Mouse (Mus musculus) heart, embryonic 15.5 days (tissue): ENCODE data around the gene Cdyl. TPM values are rescaled to one million over a fixed set of nuclear protein-coding genes. Genes with fewer than 3 reads are reported as not detected.

Experiments used
- ATAC-seq: fragments of 200-750 bp; cut with Nextera tagmentation; replicated peaks from 2 replicates; pipeline ENCODE4 v1.8.0; 2017; ENCODE audit warnings: low read depth, moderate TSS enrichment; ENCODE audit not compliant: insufficient number of reproducible peaks, insufficient read depth, low FRiP score
- H3K27ac ChIP-seq: fragments of 300-500 bp; sonication (generic); 2 replicates; pipeline ENCODE4 v1.5.1; 2015; ENCODE audit warnings: mild to moderate bottlenecking, inconsistent platforms
- H3K27me3 ChIP-seq: fragments of 300-500 bp; sonication (generic); 2 replicates; pipeline ENCODE4 v1.6.1; 2015; ENCODE audit warnings: inconsistent platforms
- H3K36me3 ChIP-seq: fragments of 300-500 bp; sonication (generic); 2 replicates; pipeline ENCODE4 v1.6.1; 2015; ENCODE audit warnings: mild to moderate bottlenecking, inconsistent platforms
- H3K4me1 ChIP-seq: fragments of 300-500 bp; sonication (generic); replicated peaks from 2 replicates; pipeline ENCODE4 v1.6.1; 2015; ENCODE audit warnings: inconsistent platforms
- H3K4me2 ChIP-seq: fragments of 300-500 bp; sonication (generic); 2 replicates; pipeline ENCODE4 v1.6.1; 2015; ENCODE audit warnings: inconsistent platforms, mild to moderate bottlenecking, moderate library complexity
- H3K4me3 ChIP-seq: fragments of 300-500 bp; sonication (generic); 2 replicates; pipeline ENCODE4 v1.5.1; 2015; ENCODE audit warnings: mild to moderate bottlenecking, inconsistent platforms
- H3K9ac ChIP-seq: fragments of 300-500 bp; sonication (generic); 2 replicates; pipeline ENCODE4 v1.6.1; 2015; ENCODE audit warnings: mild to moderate bottlenecking, inconsistent platforms
- H3K9me3 ChIP-seq: fragments of 300-500 bp; sonication (generic); replicated peaks from 2 replicates; pipeline ENCODE4 v1.6.1; 2016; ENCODE audit warnings: inconsistent platforms
- WGBS: fragments of 180-500 bp; shearing (Covaris S2); methylation state at CpG from one replicate; pipeline ENCODE4 v1.1.7; 2015; ENCODE audit warnings: mixed read lengths; 5-methylcytosine and 5-hydroxymethylcytosine counted together
- polyA plus RNA-seq: library from polyadenylated mRNA; unstranded; fragments of >200 nt; fragmentation: Nextera tagmentation; extraction: Ambion mirVana; gene quantifications from 2 replicates; pipeline ENCODE4 v1.2.1, GENCODE M21; 2015

Gene Cdyl
- polyA plus RNA-seq, 1 experiment from 2014 or later = 10.0 TPM

DNA sequence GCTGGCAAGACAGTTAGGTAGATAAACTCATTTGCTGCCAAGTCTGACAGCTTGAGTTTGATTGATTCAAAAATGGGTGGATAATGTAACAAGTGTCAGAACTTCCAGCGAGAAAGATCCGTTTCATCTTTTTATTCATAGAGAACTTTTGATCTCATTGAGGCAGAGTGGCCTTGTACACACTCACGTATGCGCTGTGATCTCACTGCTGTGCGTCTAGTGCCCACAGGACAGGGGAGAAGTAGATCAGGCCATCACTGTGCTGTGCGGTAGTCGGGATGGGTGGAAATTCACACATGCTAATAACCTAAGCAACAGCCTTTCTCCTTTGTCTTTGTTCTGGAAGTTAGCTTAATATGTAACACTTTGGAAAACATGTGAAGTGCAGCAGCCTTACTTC is 146.5 kb downstream of the Cdyl start:
- H3K4me3 ChIP-seq = no peak overlapping the region
- no peaks in the 10 kb centered on the region for H3K9me3 ChIP-seq
- H3K4me2 ChIP-seq = no peak overlapping the region
- no peak overlapping the region for H3K9ac ChIP-seq
- H3K36me3 ChIP-seq = no peaks in the 10 kb centered on the region
- H3K27me3 ChIP-seq = no peaks in the 10 kb centered on the region
- WGBS = 81% methylated on average over 7 of the region's 7 CpGs
- no peak overlapping the region for H3K27ac ChIP-seq
- peaks cover 44% of the 10 kb centered on the region for H3K4me1 ChIP-seq
- no peak for ATAC-seq

DNA sequence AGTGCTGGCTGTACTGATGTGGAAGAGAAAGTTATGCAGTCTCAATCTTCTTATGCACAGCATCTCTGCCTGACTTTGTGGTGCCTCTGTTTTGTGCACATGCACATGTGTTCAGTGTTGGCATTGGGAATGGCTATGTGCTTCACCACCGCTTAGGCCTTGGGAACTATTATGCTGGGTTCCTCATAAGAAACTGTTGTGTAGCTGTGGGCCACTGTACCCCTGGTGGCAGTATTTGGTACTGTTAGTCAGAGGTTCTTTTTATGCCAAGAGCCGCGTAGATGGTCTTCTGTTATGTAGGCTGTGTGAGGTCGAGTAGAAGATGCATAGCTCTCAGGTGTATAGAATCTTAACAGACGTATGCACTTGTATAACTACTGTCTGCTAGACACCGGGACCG is 147.4 kb downstream of the Cdyl start:
- Histone ChIP-seq H3K9ac (no peak overlapping the region), H3K9me3 (no peaks in the 10 kb centered on the region), H3K27ac (0 out of 2 replicates have a peak overlapping the region, but pooled peaks have one; percentile 46), H3K4me2 (no peak overlapping the region), H3K36me3 (no peaks in the 10 kb centered on the region), H3K4me1 (peaks cover 53% of the 10 kb centered on the region), H3K27me3 (no peaks in the 10 kb centered on the region), H3K4me3 (no peak overlapping the region)
- ATAC-seq = no peak
- 91% methylated on average over 7 of the region's 7 CpGs for WGBS

DNA sequence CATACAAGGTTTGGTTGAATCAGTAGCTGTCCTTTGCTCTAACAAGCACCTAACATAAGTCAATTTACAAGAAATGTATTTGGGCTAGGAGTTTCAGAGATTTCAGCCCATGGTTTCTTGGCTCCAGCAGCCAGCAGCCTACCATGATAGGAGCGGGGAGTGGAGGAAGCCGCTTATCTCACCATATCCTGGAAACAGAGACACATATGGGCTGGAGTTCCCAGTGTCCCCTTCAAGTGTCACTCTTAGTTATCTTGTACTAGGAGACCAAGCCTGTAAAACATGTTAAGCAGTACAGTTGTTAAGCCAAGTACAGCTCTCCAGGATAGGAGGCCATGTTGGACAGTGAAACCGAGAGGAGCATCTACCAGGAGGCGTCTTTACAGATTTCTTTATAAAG is 147.9 kb downstream of the Cdyl start:
- H3K4me3 ChIP-seq = no peak overlapping the region
- 54% methylated on average over 4 of the region's 4 CpGs for WGBS
- no peak for ATAC-seq
- H3K9me3 ChIP-seq = no peaks in the 10 kb centered on the region
- H3K4me1 ChIP-seq = peaks cover 54% of the 10 kb centered on the region
- H3K27ac ChIP-seq = 0 out of 2 replicates have a peak overlapping the region, but pooled peaks have one; percentile 46
- H3K27me3 ChIP-seq = no peaks in the 10 kb centered on the region
- no peak overlapping the region for H3K9ac ChIP-seq
- H3K36me3 ChIP-seq = no peaks in the 10 kb centered on the region
- H3K4me2 ChIP-seq = no peak overlapping the region

DNA sequence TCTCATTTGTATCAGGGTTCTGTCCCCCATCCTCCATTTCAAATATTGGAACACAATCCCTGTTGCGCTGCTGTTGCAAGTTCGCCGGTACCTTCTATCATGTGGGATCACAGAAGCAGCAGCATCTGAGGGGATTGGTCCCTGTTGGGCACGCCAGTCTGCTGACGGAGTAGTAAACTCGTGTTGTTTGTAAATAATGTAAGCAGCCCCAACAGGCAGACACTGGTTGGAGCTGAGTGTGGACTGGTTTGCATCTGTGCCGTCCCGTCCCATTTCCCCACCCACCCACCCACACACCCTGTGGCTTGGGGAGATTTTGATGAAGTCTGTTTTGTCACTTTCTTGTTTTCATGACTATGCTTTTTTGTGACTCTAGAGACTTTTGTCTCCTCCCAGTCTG is 148.3 kb downstream of the Cdyl start:
- ATAC-seq = no peak
- no peak overlapping the region for H3K4me3 ChIP-seq
- H3K4me2 ChIP-seq = no peak overlapping the region
- H3K9ac ChIP-seq = no peak overlapping the region
- H3K36me3 ChIP-seq = no peaks in the 10 kb centered on the region
- H3K9me3 ChIP-seq = no peaks in the 10 kb centered on the region
- no peak overlapping the region for H3K27ac ChIP-seq
- 87% methylated on average over 8 of the region's 8 CpGs for WGBS
- H3K4me1 ChIP-seq = peaks cover 54% of the 10 kb centered on the region
- no peaks in the 10 kb centered on the region for H3K27me3 ChIP-seq

DNA sequence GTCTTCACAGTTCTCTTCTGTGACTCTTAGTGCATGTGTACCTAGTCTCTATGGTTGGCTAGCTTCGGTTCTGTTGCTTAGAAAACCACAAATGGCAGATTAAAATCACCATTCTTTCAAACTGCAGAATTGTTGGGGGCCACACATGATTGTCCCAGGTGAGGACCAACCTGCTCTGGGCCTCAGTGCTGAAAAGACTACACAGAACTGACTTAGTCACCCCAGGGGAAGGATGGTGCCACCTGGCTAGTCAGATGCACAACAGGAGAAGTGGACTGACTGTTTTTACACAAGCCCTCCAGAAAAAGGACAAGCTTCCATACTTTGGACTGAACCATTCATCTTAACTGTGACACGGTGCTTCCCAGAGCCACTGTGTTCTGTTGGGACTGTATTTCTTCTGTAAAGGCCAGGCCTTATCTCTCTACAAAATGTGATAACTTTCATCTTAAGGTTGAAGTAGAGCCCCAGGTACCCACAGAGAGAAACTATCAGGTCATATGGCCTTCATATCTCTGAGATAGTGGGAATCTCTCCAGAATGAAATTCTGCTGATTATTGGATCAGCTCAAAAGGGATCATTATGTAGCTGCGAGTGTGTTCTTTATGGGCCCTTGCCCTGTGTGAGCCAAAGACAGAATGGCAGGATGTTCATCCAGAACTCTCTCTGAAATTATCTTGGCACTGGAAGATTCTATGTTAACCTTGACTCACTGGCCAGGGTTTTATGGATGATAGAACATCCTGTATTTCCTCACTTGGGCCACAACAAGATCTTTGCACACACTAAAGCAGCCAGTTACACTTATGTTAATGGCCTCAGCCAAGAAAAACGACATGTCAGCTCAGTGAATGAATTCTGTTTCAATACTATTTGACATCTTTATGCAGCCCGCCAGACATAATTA is 149.9 kb downstream of the Cdyl start:
- Histone ChIP-seq H3K4me1 (peaks cover 57% of the 10 kb centered on the region), H3K27ac (no peak overlapping the region), H3K36me3 (no peaks in the 10 kb centered on the region), H3K4me3 (no peak overlapping the region), H3K27me3 (no peaks in the 10 kb centered on the region), H3K4me2 (no peak overlapping the region), H3K9ac (no peak overlapping the region), H3K9me3 (no peaks in the 10 kb centered on the region)
- no peak for ATAC-seq
- WGBS = 67% methylated on average over 5 of the region's 5 CpGs

DNA sequence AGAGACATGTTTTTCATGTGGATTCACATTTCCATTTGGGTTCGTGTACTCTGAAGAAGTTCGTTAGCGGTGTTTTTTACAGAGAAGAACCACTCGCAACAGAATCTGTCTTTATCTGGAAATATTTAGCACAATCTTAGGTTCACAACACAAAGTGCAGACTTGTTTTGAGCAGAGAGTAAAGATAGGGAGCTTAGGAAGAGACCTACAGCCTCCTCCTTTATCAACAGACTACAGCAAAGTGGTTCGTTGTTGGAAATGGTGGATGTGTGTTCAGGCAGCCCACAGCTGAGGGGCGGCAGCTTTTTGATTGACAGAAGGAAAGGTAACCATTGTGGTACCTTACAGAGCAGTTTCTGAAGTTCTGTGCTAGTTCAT is 150.5 kb downstream of the Cdyl start:
- WGBS = 70% methylated on average over 6 of the region's 6 CpGs
- no peak for ATAC-seq
- H3K27me3 ChIP-seq = no peaks in the 10 kb centered on the region
- no peak overlapping the region for H3K27ac ChIP-seq
- no peaks in the 10 kb centered on the region for H3K36me3 ChIP-seq
- no peaks in the 10 kb centered on the region for H3K9me3 ChIP-seq
- H3K4me1 ChIP-seq = peaks cover 58% of the 10 kb centered on the region
- H3K4me3 ChIP-seq = no peak overlapping the region
- no peak overlapping the region for H3K4me2 ChIP-seq
- no peak overlapping the region for H3K9ac ChIP-seq

DNA sequence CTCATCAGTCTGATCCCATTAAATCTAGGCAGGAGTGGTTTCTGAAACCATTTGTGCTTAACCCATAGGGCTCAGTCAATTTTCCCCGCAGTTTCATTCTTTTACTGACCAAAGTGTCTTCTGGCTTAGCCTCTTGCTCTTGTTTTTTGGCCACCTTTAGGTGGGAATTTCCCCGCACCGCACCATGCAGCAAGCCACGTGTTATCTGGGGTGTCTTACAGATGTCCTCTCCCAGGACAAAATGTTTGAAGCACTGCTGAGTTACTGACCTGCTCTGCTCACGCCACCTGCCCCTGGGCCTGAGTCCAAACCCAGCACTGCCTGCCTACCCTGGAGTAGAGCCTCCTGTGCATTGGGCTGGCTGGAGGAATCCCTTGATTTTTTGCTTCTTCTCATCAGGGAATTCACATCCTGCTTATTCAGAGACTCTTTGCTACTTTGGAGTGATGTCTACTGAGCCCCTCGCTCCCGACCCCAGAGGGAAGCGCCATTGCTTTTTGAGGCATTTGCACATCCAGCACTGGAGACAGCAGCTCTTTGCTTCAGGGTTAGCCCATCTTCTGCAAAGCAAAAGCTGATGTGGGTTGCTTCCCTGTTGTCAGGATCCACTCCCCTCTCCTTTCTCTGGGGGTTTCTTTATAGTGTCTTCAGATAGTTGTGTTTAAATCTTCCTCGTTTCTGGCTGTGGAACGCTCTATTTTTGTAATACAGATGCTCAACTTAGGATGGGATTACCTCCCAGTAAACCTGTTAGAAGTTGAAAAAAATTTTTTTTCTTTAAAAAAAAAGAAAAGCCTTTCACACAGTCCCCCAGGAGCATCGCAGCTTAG is 151.9 kb downstream of the Cdyl start:
- Histone ChIP-seq H3K27me3 (no peaks in the 10 kb centered on the region), H3K9ac (no peak overlapping the region), H3K4me2 (no peak overlapping the region), H3K9me3 (no peaks in the 10 kb centered on the region), H3K36me3 (no peaks in the 10 kb centered on the region), H3K27ac (no peak overlapping the region), H3K4me1 (peaks cover 60% of the 10 kb centered on the region), H3K4me3 (no peak overlapping the region)
- 63% methylated on average over 11 of the region's 11 CpGs for WGBS
- no peak for ATAC-seq

DNA sequence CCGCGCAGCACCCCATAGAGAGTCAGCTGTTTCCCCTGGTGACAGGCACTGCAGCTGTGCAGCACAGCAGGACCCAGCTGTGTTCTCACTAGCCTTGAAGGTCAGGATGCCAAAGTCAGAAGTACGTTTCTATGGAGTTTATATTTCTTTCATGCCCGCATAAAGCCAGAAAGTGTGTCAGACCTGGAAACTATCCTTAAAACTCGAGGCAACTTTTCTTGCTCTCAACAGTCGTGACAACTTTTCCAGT is 152.5 kb downstream of the Cdyl start:
- WGBS = 73% methylated on average over 6 of the region's 6 CpGs
- H3K27ac ChIP-seq = no peak overlapping the region

DNA sequence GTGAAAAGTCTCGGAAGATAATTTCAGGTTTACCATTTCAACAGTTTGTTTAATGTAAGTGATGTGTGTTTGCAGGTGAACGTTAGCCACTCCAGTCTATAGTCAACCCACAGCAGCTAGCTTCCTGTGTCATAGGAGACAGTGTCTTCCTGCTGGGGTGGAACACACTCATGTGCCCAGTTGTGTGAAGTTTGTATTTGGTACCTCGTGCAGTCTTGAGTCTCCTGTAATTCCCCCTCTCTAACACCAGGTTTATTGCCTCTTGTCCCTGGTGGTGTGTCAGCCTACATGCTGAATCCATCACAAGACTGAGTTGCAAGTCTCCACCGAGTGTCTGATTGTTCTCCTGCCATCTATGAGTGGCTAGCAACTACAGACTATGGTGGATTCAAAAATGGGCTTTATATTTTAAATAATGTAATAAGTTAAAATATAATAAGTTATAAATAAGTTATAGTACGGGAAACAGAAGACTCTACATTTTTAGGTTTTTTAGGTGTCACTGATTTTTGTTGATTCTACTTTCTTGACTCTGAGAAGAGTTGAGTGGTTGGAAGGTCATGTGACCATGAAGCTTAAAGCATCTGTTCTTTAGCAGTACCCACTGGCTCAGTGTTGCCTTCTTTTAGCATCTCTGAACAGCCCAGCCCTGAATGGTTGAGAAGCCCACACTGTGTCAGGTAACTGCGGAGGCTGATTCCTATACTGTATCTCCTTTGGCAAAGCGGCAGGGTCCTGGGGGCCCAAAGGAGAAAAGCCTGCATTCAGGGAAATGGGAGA is 153.9 kb downstream of the Cdyl start:
- Histone ChIP-seq H3K9ac (no peak overlapping the region), H3K9me3 (no peaks in the 10 kb centered on the region), H3K4me3 (no peak overlapping the region), H3K36me3 (no peaks in the 10 kb centered on the region; the same call in 1 of the 2 replicates), H3K4me1 (peaks cover 64% of the 10 kb centered on the region), H3K4me2 (no peak overlapping the region), H3K27me3 (no peaks in the 10 kb centered on the region), H3K27ac (no peak overlapping the region)
- ATAC-seq = no peak
- 83% methylated on average over 7 of the region's 7 CpGs for WGBS

More for the DNA sequence above, 152.5 kb downstream of the Cdyl start:
- Histone ChIP-seq H3K4me3 (no peak overlapping the region), H3K27me3 (no peaks in the 10 kb centered on the region), H3K9ac (no peak overlapping the region), H3K9me3 (no peaks in the 10 kb centered on the region), H3K36me3 (no peaks in the 10 kb centered on the region), H3K4me1 (peaks cover 63% of the 10 kb centered on the region), H3K4me2 (no peak overlapping the region)
- no peak for ATAC-seq

DNA sequence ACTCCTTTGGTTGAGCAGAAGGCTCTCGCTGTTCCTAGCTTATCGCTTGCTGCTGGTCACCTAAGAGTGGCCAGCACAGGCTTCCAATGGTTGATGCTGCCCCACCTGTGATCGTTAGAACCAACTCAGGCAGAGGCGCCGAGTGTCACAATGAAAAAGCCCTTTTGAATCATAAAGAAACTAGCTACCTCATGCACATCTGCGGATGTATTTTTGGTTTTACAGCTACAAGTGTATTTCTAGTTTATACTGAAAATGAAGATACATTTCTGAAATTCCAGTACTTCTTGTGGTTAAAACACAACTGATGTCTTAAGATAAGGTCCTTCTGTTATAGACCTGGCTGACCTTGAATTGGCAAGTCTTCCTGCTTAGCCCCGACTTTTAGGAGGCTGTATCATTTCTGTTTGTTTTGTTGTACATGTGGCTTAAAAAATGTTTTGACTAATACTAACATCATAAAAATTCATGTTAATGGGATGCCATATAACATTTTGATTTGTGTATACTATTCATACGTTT is 155.6 kb downstream of the Cdyl start:
- H3K36me3 ChIP-seq = peaks cover 4% of the 10 kb centered on the region; the same call in 1 of the 2 replicates
- no peak for ATAC-seq
- H3K27ac ChIP-seq = no peak overlapping the region
- no peak overlapping the region for H3K9ac ChIP-seq
- no peak overlapping the region for H3K4me3 ChIP-seq
- no peaks in the 10 kb centered on the region for H3K9me3 ChIP-seq
- H3K4me1 ChIP-seq = peaks cover 52% of the 10 kb centered on the region
- no peaks in the 10 kb centered on the region for H3K27me3 ChIP-seq
- WGBS = 75% methylated on average over 8 of the region's 8 CpGs
- H3K4me2 ChIP-seq = no peak overlapping the region
